Mouse (Mus musculus): ENCODE data around the gene Cenpl. TPM values are rescaled to one million over a fixed set of nuclear protein-coding genes. Genes with fewer than 3 reads are reported as not detected.

Cenpl gene
- polyA plus RNA-seq, 1 experiment, result 9.5 TPM

GRCm38 (mm10) chr1:161126461-161126860 is 55.9 kb downstream of the Cenpl start:
- Histone ChIP-seq H3K27ac (ENCODE audit: control insufficient read depth, insufficient read depth, low read length) (no peak overlapping the region), H3K4me1 (replicated peaks; ENCODE audit: control insufficient read depth, insufficient read depth, low read length) (no peaks in the 10 kb centered on the region; the same call in 1 of the 2 replicates), H3K36me3 (ENCODE audit: control insufficient read depth, insufficient read depth, low read length) (no peaks in the 10 kb centered on the region), H3K4me3 (ENCODE audit: control insufficient read depth, insufficient read depth, low read length) (no peak overlapping the region), H3K27me3 (ENCODE audit: control insufficient read depth, insufficient read depth, low read length) (no peaks in the 10 kb centered on the region)
- 94% methylated on average over 1 of the region's 1 CpGs for WGBS
- no peak for DNase-seq
- TF ChIP-seq POLR2A (IDR thresholded peaks at IDR 0.05; ENCODE audit: control insufficient read depth, extremely low read depth, insufficient read depth, low read length, poor library complexity), result no peak
- TF ChIP-seq CTCF (IDR thresholded peaks at IDR 0.05; ENCODE audit: borderline replicate concordance, control insufficient read depth, extremely low read depth, insufficient read depth, low read length, poor library complexity), result no peak

- H3K4me3 ChIP-seq (ENCODE audit: control insufficient read depth, insufficient read depth, low read length), result peak within 1 kb of the TSS; percentile 92
- peak; percentile 94 for DNase-seq
- no peaks in the 10 kb centered on the region; the same call in 1 of the 2 replicates for H3K4me1 ChIP-seq (replicated peaks; ENCODE audit: control insufficient read depth, insufficient read depth, low read length)
- no peaks in the 10 kb centered on the region for H3K36me3 ChIP-seq (ENCODE audit: control insufficient read depth, insufficient read depth, low read length)
- H3K27ac ChIP-seq (ENCODE audit: control insufficient read depth, insufficient read depth, low read length), result peak within 1 kb of the TSS; percentile 77
- under 1% methylated on average over 41 of the region's 41 CpGs for WGBS
- no peaks in the 10 kb centered on the region for H3K27me3 ChIP-seq (ENCODE audit: control insufficient read depth, insufficient read depth, low read length)
- TF ChIP-seq POLR2A (IDR thresholded peaks at IDR 0.05; ENCODE audit: control insufficient read depth, extremely low read depth, insufficient read depth, low read length, poor library complexity) (peak; percentile 92), CTCF (IDR thresholded peaks at IDR 0.05; ENCODE audit: borderline replicate concordance, control insufficient read depth, extremely low read depth, insufficient read depth, low read length, poor library complexity) (no peak)
These were observed 60.5 kb downstream of the Cenpl start, which contains the start of gene Klhl20 for GRCm38 (mm10) chr1:161130726-161131664. Klhl20 (minus strand) TSS chr1:161131511.

Other genes starting within 250 kb of the Cenpl start
- 36.6 and 41.2 TPM in 2 replicates for gene Rc3h1, start 164.3 kb upstream of the Cenpl start, polyA plus RNA-seq (2012; rRNA removed)
- gene Serpinc1, start 92.1 kb upstream of the Cenpl start, polyA plus RNA-seq (2012; rRNA removed), result 3.5 and 11.1 TPM in 2 replicates
- gene Zbtb37, start 35.9 kb upstream of the Cenpl start, polyA plus RNA-seq (2012; rRNA removed), result 3.9 and 4.2 TPM in 2 replicates
- gene Dars2, start 55 bp upstream of the Cenpl start, polyA plus RNA-seq (2012; rRNA removed), result 11.1 and 13.6 TPM in 2 replicates
- 19.1 and 19.3 TPM in 2 replicates for gene Klhl20, start 60.8 kb downstream of the Cenpl start, polyA plus RNA-seq (2012; rRNA removed)
- 0.04 and 0.05 TPM in 2 replicates for gene Ankrd45, start 72.0 kb downstream of the Cenpl start, polyA plus RNA-seq (2012; rRNA removed)
- not detected in 2 replicates for gene Tex50, start 88.6 kb downstream of the Cenpl start, polyA plus RNA-seq (2012; rRNA removed)
- gene Prdx6, start 180.5 kb downstream of the Cenpl start, polyA plus RNA-seq (2012; rRNA removed), result 63.8 and 80.0 TPM in 2 replicates